Mouse (Mus musculus) heart, embryonic 11.5 days (tissue): ENCODE data around the gene Gm28042. TPM values are rescaled to one million over a fixed set of nuclear protein-coding genes. Genes with fewer than 3 reads are reported as not detected.

Source experiments
- ATAC-seq: fragments of 200-750 bp; cut with Nextera tagmentation; replicated peaks from 2 replicates; pipeline ENCODE4 v1.8.0; 2017; ENCODE audit warnings: moderate library complexity; ENCODE audit not compliant: insufficient number of reproducible peaks, low FRiP score, low TSS enrichment
- H3K27ac ChIP-seq: fragments of 300-500 bp; sonication (generic); 2 replicates; pipeline ENCODE4 v1.5.1; 2014; ENCODE audit warnings: mild to moderate bottlenecking, low read depth, low read length
- H3K27me3 ChIP-seq: fragments of 300-500 bp; sonication (generic); 2 replicates; pipeline ENCODE4 v1.6.1; 2014; ENCODE audit warnings: mild to moderate bottlenecking, low read length, mixed read lengths; ENCODE audit not compliant: control insufficient read depth, insufficient read depth
- H3K36me3 ChIP-seq: fragments of 300-500 bp; sonication (generic); 2 replicates; pipeline ENCODE4 v1.6.1; 2014; ENCODE audit warnings: mild to moderate bottlenecking, low read length, moderate library complexity, mixed read lengths; ENCODE audit not compliant: control insufficient read depth, insufficient read depth
- H3K4me1 ChIP-seq: fragments of 300-500 bp; sonication (generic); 2 replicates; pipeline ENCODE4 v1.6.1; 2014; ENCODE audit warnings: low read length; ENCODE audit not compliant: control insufficient read depth, insufficient read depth
- H3K4me2 ChIP-seq: fragments of 300-500 bp; sonication (generic); 2 replicates; pipeline ENCODE4 v1.6.1; 2014; ENCODE audit warnings: mild to moderate bottlenecking, moderate library complexity
- H3K4me3 ChIP-seq: fragments of 300-500 bp; sonication (generic); 2 replicates; pipeline ENCODE4 v1.5.1; 2014; ENCODE audit warnings: low read depth, low read length
- H3K9ac ChIP-seq: fragments of 300-500 bp; sonication (generic); 2 replicates; pipeline ENCODE4 v1.6.1; 2014; ENCODE audit warnings: mild to moderate bottlenecking, low read depth, low read length, moderate library complexity
- H3K9me3 ChIP-seq: fragments of 300-500 bp; sonication (generic); replicated peaks from 2 replicates; pipeline ENCODE4 v1.6.1; 2016; ENCODE audit warnings: low read length; ENCODE audit not compliant: control insufficient read depth
- WGBS: fragments of 180-500 bp; shearing (Covaris S2); extraction: QIAGEN DNeasy Blood & Tissue Kit; methylation state at CpG from one replicate; pipeline ENCODE4 v1.1.7; 2014; ENCODE audit not compliant: insufficient replicate concordance; 5-methylcytosine and 5-hydroxymethylcytosine counted together
- microRNA-seq: library from miRNA; unstranded; fragments of <30 nt; microRNA quantifications from one replicate; pipeline ENCODE4, GENCODE M21; 2016; ENCODE audit warnings: borderline number of aligned reads
- polyA plus RNA-seq: library from polyadenylated mRNA; unstranded; fragments of >200 nt; fragmentation: Nextera tagmentation; extraction: Ambion mirVana; gene quantifications from 2 replicates; pipeline ENCODE4 v1.2.1, GENCODE M21; 2014

Gene Gm28042
- polyA plus RNA-seq, 1 experiment from 2014 or later, result 1.8 TPM

- H3K4me3 ChIP-seq, result no peak overlapping the region
- no peaks in the 10 kb centered on the region for H3K9me3 ChIP-seq
- peaks cover 8% of the 10 kb centered on the region for H3K36me3 ChIP-seq
- ATAC-seq, result no peak
- no peak overlapping the region for H3K9ac ChIP-seq
- no peaks in the 10 kb centered on the region for H3K27me3 ChIP-seq
- peaks cover 12% of the 10 kb centered on the region for H3K4me1 ChIP-seq
- H3K27ac ChIP-seq, result no peak overlapping the region
- no peak overlapping the region for H3K4me2 ChIP-seq
- WGBS, result 76% methylated on average over 17 of the region's 17 CpGs
Measured at GRCm38 (mm10) chr2:120090979-120091378, 63.7 kb downstream of the Gm28042 start.

Small RNA genes within 50 kb of the gene (microRNA-seq; reads per million reads assigned to microRNA genes)
- 0.20 reads per million for gene Mir7665

Other genes starting within 250 kb of the Gm28042 start
- 16.2 and 17.4 TPM in 2 replicates for gene Rpap1, start 240.0 kb upstream of the Gm28042 start, polyA plus RNA-seq
- gene Tyro3, start 229.8 kb upstream of the Gm28042 start, polyA plus RNA-seq, result 7.3 and 8.4 TPM in 2 replicates
- 20.2 and 30.1 TPM in 2 replicates for gene Mga, start 130.3 kb upstream of the Gm28042 start, polyA plus RNA-seq
- 2.5 and 3.2 TPM in 2 replicates for gene Mapkbp1, start 54.8 kb upstream of the Gm28042 start, polyA plus RNA-seq
- gene Jmjd7, start within 50 bp of the Gm28042 start, polyA plus RNA-seq, result 12.7 and 16.0 TPM in 2 replicates
- 1.2 and 2.3 TPM in 2 replicates for gene Pla2g4b, start 5.9 kb downstream of the Gm28042 start, polyA plus RNA-seq
- gene Ehd4, start 127.1 kb downstream of the Gm28042 start, polyA plus RNA-seq, result 97.3 and 113 TPM in 2 replicates
- 0.49 and 0.62 TPM in 2 replicates for gene Pla2g4e, start 217.8 kb downstream of the Gm28042 start, polyA plus RNA-seq